Mouse (Mus musculus) heart, embryonic 15.5 days (tissue): Measurements from ENCODE around the gene Cped1. TPM values are rescaled to one million over a fixed set of nuclear protein-coding genes. Genes with fewer than 3 reads are reported as not detected.
"Not testable (repeated sequence)": the region's sequence is repeated elsewhere in the genome, so short reads cannot be mapped to it uniquely, and the experiment has no call there.

Experiments used
- ATAC-seq: fragments of 200-750 bp; cut with Nextera tagmentation; replicated peaks from 2 replicates; pipeline ENCODE4 v1.8.0; 2017; ENCODE audit warnings: low read depth, moderate TSS enrichment; ENCODE audit not compliant: insufficient number of reproducible peaks, insufficient read depth, low FRiP score
- H3K27ac ChIP-seq: fragments of 300-500 bp; sonication (generic); 2 replicates; pipeline ENCODE4 v1.5.1; 2015; ENCODE audit warnings: mild to moderate bottlenecking, inconsistent platforms
- H3K27me3 ChIP-seq: fragments of 300-500 bp; sonication (generic); 2 replicates; pipeline ENCODE4 v1.6.1; 2015; ENCODE audit warnings: inconsistent platforms
- H3K36me3 ChIP-seq: fragments of 300-500 bp; sonication (generic); 2 replicates; pipeline ENCODE4 v1.6.1; 2015; ENCODE audit warnings: mild to moderate bottlenecking, inconsistent platforms
- H3K4me1 ChIP-seq: fragments of 300-500 bp; sonication (generic); replicated peaks from 2 replicates; pipeline ENCODE4 v1.6.1; 2015; ENCODE audit warnings: inconsistent platforms
- H3K4me2 ChIP-seq: fragments of 300-500 bp; sonication (generic); 2 replicates; pipeline ENCODE4 v1.6.1; 2015; ENCODE audit warnings: inconsistent platforms, mild to moderate bottlenecking, moderate library complexity
- H3K4me3 ChIP-seq: fragments of 300-500 bp; sonication (generic); 2 replicates; pipeline ENCODE4 v1.5.1; 2015; ENCODE audit warnings: mild to moderate bottlenecking, inconsistent platforms
- H3K9ac ChIP-seq: fragments of 300-500 bp; sonication (generic); 2 replicates; pipeline ENCODE4 v1.6.1; 2015; ENCODE audit warnings: mild to moderate bottlenecking, inconsistent platforms
- H3K9me3 ChIP-seq: fragments of 300-500 bp; sonication (generic); replicated peaks from 2 replicates; pipeline ENCODE4 v1.6.1; 2016; ENCODE audit warnings: inconsistent platforms
- WGBS: fragments of 180-500 bp; shearing (Covaris S2); methylation state at CpG from one replicate; pipeline ENCODE4 v1.1.7; 2015; ENCODE audit warnings: mixed read lengths; 5-methylcytosine and 5-hydroxymethylcytosine counted together
- polyA plus RNA-seq: library from polyadenylated mRNA; unstranded; fragments of >200 nt; fragmentation: Nextera tagmentation; extraction: Ambion mirVana; gene quantifications from 2 replicates; pipeline ENCODE4 v1.2.1, GENCODE M21; 2015

Cped1 gene
- polyA plus RNA-seq, 1 experiment from 2014 or later = 4.7 TPM

GRCm38 (mm10) chr6:22027854-22028253 lies 42.1 kb downstream of the Cped1 start:
- no peak overlapping the region for H3K9ac ChIP-seq
- no peaks in the 10 kb centered on the region for H3K36me3 ChIP-seq
- ATAC-seq = no peak
- H3K4me3 ChIP-seq = no peak overlapping the region
- no peaks in the 10 kb centered on the region for H3K27me3 ChIP-seq
- 96% methylated on average over 2 of the region's 2 CpGs for WGBS
- no peak overlapping the region for H3K4me2 ChIP-seq
- H3K4me1 ChIP-seq = no peaks in the 10 kb centered on the region
- no peak overlapping the region for H3K27ac ChIP-seq
- no peaks in the 10 kb centered on the region for H3K9me3 ChIP-seq

DNA sequence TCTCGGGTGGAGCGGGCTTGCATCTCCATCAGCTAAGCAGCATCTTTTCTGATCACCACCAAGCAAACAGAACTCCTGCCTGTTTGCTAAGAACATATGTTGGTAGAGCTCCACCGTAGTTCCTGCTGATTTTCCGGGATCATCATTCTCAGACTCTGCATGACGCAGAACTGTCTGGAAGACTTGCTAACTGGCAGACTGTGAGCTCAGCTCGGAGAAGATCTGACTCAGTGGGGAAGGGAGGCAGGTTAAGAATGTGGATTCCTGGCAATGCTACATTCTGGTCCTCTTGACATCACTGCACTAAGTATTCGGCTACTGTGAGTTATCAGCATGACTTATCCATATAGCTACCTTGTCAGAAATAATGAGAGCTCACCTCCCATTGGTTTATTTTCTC lies 44.7 kb downstream of the Cped1 start:
- Histone ChIP-seq H3K4me1 (no peaks in the 10 kb centered on the region), H3K4me3 (no peak overlapping the region), H3K27ac (no peak overlapping the region), H3K9ac (no peak overlapping the region), H3K36me3 (no peaks in the 10 kb centered on the region), H3K4me2 (no peak overlapping the region), H3K9me3 (no peaks in the 10 kb centered on the region), H3K27me3 (no peaks in the 10 kb centered on the region)
- ATAC-seq = no peak
- 57% methylated on average over 7 of the region's 7 CpGs for WGBS

DNA sequence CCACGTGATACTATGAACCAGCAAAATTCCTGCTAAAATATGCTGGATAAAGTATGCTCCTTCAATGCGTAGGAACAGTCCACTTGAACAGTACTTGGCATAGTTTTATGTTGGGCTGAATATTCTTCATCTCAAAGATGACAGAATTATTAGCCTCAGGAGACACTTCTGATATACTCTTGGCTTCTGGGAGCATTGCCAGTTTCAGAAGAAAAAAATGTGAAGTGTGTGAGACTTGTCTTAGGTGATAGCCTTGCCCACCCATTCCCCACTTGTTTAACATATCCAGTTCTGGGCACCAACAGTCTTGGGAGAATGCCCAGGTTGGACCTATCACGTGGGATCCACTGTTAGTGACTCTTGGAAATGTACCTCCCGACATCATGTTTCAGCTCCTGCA lies 47.5 kb downstream of the Cped1 start:
- no peak overlapping the region for H3K27ac ChIP-seq
- H3K9me3 ChIP-seq = no peaks in the 10 kb centered on the region
- H3K27me3 ChIP-seq = no peaks in the 10 kb centered on the region
- no peak overlapping the region for H3K4me3 ChIP-seq
- H3K4me1 ChIP-seq = no peaks in the 10 kb centered on the region
- no peak for ATAC-seq
- 51% methylated on average over 4 of the region's 4 CpGs for WGBS
- H3K9ac ChIP-seq = no peak overlapping the region
- H3K36me3 ChIP-seq = no peaks in the 10 kb centered on the region
- H3K4me2 ChIP-seq = no peak overlapping the region

DNA sequence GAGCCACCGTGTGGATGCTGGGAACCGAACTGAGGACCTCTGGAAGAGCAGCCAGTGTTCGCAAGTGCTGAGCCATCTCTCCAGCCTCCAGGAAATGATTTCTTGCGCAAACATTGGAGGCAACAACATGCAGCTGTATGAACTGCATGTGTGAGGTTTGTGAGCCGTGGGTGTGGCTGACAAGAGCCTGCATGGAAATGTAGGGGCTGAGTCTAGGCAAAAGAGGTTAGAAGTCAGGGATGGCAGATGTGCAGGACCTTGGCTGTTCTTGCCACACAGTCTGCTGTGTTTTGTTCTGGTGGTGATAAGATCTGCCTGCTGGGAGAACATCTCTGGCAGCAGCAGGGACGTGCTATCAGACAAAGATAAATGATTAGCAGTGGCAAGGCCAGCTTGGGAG lies 49.7 kb downstream of the Cped1 start:
- Histone ChIP-seq H3K4me2 (no peak overlapping the region), H3K4me1 (no peaks in the 10 kb centered on the region), H3K9me3 (no peaks in the 10 kb centered on the region), H3K36me3 (no peaks in the 10 kb centered on the region), H3K9ac (no peak overlapping the region), H3K27ac (no peak overlapping the region), H3K4me3 (no peak overlapping the region), H3K27me3 (no peaks in the 10 kb centered on the region)
- no peak for ATAC-seq
- WGBS = 61% methylated on average over 6 of the region's 6 CpGs

DNA sequence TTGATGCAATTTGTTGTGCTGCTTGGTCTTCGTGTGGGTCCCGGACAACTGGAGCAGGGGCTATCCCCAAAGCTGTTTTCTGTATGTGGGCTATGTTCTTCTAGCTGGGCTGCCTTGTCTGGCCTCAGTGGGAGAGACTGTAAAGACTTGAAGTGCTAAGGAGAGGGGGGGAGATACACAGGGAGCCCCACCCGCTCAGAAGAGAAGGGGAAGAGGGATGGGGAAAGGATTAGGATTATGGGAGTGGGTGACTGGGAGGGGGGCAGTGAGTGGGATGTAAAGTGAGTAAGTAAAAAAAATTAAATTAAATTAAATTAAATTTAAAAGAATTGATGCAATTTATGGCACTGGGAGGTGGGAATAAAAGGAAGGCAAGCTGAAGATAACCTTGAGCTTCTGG lies 50.2 kb downstream of the Cped1 start:
- Histone ChIP-seq H3K27me3 (no peaks in the 10 kb centered on the region), H3K9me3 (no peaks in the 10 kb centered on the region), H3K27ac (no peak overlapping the region), H3K4me2 (no peak overlapping the region), H3K4me3 (no peak overlapping the region), H3K9ac (no peak overlapping the region), H3K4me1 (no peaks in the 10 kb centered on the region), H3K36me3 (no peaks in the 10 kb centered on the region)
- ATAC-seq = no peak
- 80% methylated on average over 3 of the region's 3 CpGs for WGBS

DNA sequence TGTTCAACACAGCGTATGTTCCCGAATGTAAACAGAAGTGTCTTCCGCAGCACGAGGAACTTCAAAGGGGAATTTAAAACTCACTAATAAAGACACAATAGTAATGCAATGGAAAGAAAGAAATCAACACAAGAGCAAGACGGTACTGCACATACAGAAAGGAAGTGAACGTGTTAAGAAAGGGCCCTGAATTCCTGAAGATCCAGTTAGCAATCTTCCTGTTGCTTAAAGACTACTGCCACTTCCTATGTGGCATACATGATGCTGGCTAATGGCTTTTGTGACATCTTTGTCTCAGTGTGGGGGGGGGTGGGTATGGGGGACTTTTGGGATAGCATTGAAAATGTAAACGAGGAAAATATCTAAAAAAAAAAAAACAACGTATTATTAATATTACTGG lies 50.7 kb downstream of the Cped1 start:
- Histone ChIP-seq H3K27ac (no peak overlapping the region), H3K9me3 (no peaks in the 10 kb centered on the region), H3K4me1 (no peaks in the 10 kb centered on the region), H3K4me2 (no peak overlapping the region), H3K36me3 (no peaks in the 10 kb centered on the region), H3K27me3 (no peaks in the 10 kb centered on the region), H3K4me3 (no peak overlapping the region), H3K9ac (no peak overlapping the region)
- WGBS = 83% methylated on average over 8 of the region's 8 CpGs
- no peak for ATAC-seq

DNA sequence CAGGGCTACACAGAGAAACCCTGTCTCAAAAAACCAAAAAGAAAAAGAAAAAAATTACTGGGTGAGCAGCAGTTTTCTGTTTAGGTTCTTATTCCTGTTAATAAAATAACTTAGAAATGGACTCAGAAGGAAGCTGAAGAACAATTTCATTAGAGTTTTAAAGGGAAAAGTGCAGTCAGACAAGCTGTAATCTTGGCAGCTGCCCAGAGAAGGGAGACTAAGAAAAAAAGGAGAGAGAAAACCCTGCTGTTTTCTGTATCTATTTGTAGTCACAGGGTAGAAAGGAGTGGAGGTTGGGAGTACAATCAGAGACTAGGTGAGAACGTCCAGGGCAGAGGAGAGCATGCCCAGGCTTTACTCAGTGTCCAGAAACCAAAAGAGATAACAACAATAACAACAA lies 51.2 kb downstream of the Cped1 start:
- Histone ChIP-seq H3K36me3 (no peaks in the 10 kb centered on the region), H3K4me3 (no peak overlapping the region), H3K4me1 (no peaks in the 10 kb centered on the region), H3K9ac (no peak overlapping the region), H3K9me3 (no peaks in the 10 kb centered on the region), H3K4me2 (no peak overlapping the region), H3K27me3 (no peaks in the 10 kb centered on the region), H3K27ac (no peak overlapping the region)
- WGBS = 24% methylated on average over 1 of the region's 1 CpGs
- no peak for ATAC-seq

DNA sequence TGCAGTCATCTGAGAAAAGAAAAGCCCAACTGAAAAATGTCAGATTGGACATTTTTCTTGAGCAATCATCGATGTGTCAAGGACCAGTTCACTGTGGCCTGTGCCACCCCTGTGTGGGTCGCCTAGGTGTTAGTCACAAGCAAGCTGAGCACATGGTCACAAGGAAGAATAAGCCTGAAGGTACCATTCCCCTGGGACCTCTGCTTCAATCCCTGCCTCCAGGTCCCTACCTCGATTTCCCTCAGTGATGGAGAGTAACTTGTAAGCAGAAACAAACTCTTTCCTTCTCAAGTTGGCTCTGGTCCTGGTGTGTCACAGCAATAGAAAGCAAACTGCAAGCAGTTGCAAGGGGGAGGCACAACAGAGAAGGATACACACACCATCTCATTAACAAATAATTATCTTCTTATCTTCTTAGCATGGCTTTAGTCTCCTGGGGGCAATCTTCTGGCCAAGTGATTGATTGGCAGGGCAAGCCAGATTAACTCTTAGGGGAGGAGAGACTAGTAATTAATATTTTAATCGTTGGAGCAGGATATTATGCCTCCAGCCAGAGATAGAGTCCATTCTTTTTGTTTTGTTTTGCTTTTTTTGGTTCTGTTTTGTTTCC lies 51.8 kb downstream of the Cped1 start:
- Histone ChIP-seq H3K4me2 (no peak overlapping the region), H3K9ac (no peak overlapping the region), H3K4me3 (no peak overlapping the region), H3K4me1 (no peaks in the 10 kb centered on the region), H3K9me3 (no peaks in the 10 kb centered on the region), H3K36me3 (no peaks in the 10 kb centered on the region), H3K27me3 (no peaks in the 10 kb centered on the region), H3K27ac (no peak overlapping the region)
- 54% methylated on average over 4 of the region's 4 CpGs for WGBS
- no peak for ATAC-seq

GRCm38 (mm10) chr6:22039666-22040065 lies 54.0 kb downstream of the Cped1 start:
- H3K4me2 ChIP-seq, ATAC-seq, H3K4me3 ChIP-seq, H3K9me3 ChIP-seq, H3K9ac ChIP-seq, H3K36me3 ChIP-seq, H3K4me1 ChIP-seq, H3K27ac ChIP-seq, H3K27me3 ChIP-seq: not testable (repeated sequence)
- WGBS = 76% methylated on average over 7 of the region's 7 CpGs

GRCm38 (mm10) chr6:22044880-22045605 lies 59.3 kb downstream of the Cped1 start:
- peaks cover 4% of the 10 kb centered on the region; the same call in 1 of the 2 replicates for H3K4me1 ChIP-seq
- peak; percentile 53 for ATAC-seq
- H3K27me3 ChIP-seq = no peaks in the 10 kb centered on the region
- H3K4me3 ChIP-seq = no peak overlapping the region
- H3K27ac ChIP-seq = peak overlapping the region; percentile 27
- peak overlapping the region; percentile 9; the same call in 1 of the 2 replicates for H3K4me2 ChIP-seq
- no peak overlapping the region for H3K9ac ChIP-seq
- no peaks in the 10 kb centered on the region for H3K36me3 ChIP-seq
- WGBS = 51% methylated on average over 9 of the region's 9 CpGs
- no peaks in the 10 kb centered on the region for H3K9me3 ChIP-seq

GRCm38 (mm10) chr6:22047101-22047500 lies 61.4 kb downstream of the Cped1 start:
- 83% methylated on average over 2 of the region's 2 CpGs for WGBS
- H3K27me3 ChIP-seq = no peaks in the 10 kb centered on the region
- H3K4me2 ChIP-seq = no peak overlapping the region
- H3K4me1 ChIP-seq = peaks cover 4% of the 10 kb centered on the region; the same call in 1 of the 2 replicates
- H3K27ac ChIP-seq = no peak overlapping the region
- H3K36me3 ChIP-seq = no peaks in the 10 kb centered on the region
- H3K9me3 ChIP-seq = no peaks in the 10 kb centered on the region
- H3K9ac ChIP-seq = no peak overlapping the region
- no peak for ATAC-seq
- H3K4me3 ChIP-seq = no peak overlapping the region

DNA sequence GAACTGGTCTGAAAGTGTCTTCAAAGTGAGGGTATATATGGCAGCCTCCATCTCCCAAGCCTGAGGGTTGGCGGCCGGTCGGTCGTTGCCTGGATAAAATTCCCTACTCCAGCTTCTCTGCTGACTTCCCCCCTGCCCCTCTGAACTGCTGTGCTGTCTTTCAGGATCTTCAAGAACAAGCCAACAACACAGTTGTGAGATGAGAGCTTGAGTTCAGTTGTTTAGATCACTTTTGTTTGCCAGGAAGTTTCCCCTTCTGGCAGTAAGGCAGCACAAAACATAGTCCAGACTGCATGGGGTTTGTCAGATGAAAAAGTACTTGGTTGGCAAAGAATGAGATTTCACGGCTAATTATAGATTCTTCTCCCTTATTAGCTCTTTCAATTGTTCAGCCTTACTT lies 63.4 kb downstream of the Cped1 start:
- WGBS = 47% methylated on average over 5 of the region's 5 CpGs
- H3K36me3 ChIP-seq = no peaks in the 10 kb centered on the region
- no peak for ATAC-seq
- no peak overlapping the region for H3K4me3 ChIP-seq
- peak overlapping the region; percentile 68 for H3K27ac ChIP-seq
- H3K4me1 ChIP-seq = peaks cover 4% of the 10 kb centered on the region; the same call in 1 of the 2 replicates
- H3K9me3 ChIP-seq = no peaks in the 10 kb centered on the region
- H3K4me2 ChIP-seq = no peak overlapping the region
- H3K9ac ChIP-seq = no peak overlapping the region
- no peaks in the 10 kb centered on the region for H3K27me3 ChIP-seq
